Mouse (Mus musculus) erythroid progenitor cell, adult 5-6 weeks (primary cell): ENCODE data around the gene Serpinf2. TPM values are rescaled to one million over a fixed set of nuclear protein-coding genes. Genes with fewer than 3 reads are reported as not detected.

Experiments
- ATAC-seq: replicated peaks from 2 replicates; pipeline ENCODE4 v1.8.0; 2016; ENCODE audit warnings: moderate number of reproducible peaks, mild to moderate bottlenecking, moderate TSS enrichment, inconsistent platforms; ENCODE audit not compliant: poor library complexity, low FRiP score, severe bottlenecking
- total RNA-seq, 2 experiments: library from RNA; stranded (forward) in 1 of 2; stranded (reverse) in 1 of 2; fragments of 150-400 nt in 1 of 2; fragments of 186-747, 209-891 nt in 1 of 2; gene quantifications; 2 replicates each; pipeline versions ENCODE4 v1.2.3 to v1.2.4; 2015 to 2017; ENCODE audit warnings: low replicate concordance in 2 of 2

Gene Serpinf2
- 2.2 TPM in 1 of 2 replicates, not detected in the other for total RNA-seq (2015; ENCODE audit: low replicate concordance)
- total RNA-seq (2017; ENCODE audit: low replicate concordance) = 0.98 and 1.5 TPM in 2 replicates

GRCm38 (mm10) chr11:75439363-75439762, at the start of gene Serpinf2:
TSS of gene Serpinf2 (minus strand) at chr11:75439591.
- ATAC-seq = no peak

GRCm38 (mm10) chr11:75487496-75487895, 48.1 kb upstream of the Serpinf2 start:
- ATAC-seq = no peak

GRCm38 (mm10) chr11:75486601-75487285, 47.4 kb upstream of the Serpinf2 start, which contains the start of gene Prpf8:
TSS of gene Prpf8 (plus strand) at chr11:75486816.
- peak; percentile 100 for ATAC-seq

- peak; percentile 26 for ATAC-seq
Observed at GRCm38 (mm10) chr11:75486192-75486591, 46.8 kb upstream of the Serpinf2 start.

GRCm38 (mm10) chr11:75473376-75473775, 34.0 kb upstream of the Serpinf2 start:
- ATAC-seq = 0 out of 2 replicates have a peak, but pooled peaks have one; percentile 8

GRCm38 (mm10) chr11:75472469-75473081, 33.2 kb upstream of the Serpinf2 start:
- peak; percentile 63 for ATAC-seq

- no peak for ATAC-seq
Observed at GRCm38 (mm10) chr11:75470675-75471074, 31.3 kb upstream of the Serpinf2 start.

- ATAC-seq = no peak
Observed at GRCm38 (mm10) chr11:75469261-75469660, 29.9 kb upstream of the Serpinf2 start.

- no peak for ATAC-seq
Observed at GRCm38 (mm10) chr11:75468410-75468809, 29.0 kb upstream of the Serpinf2 start.

- peak; percentile 91 for ATAC-seq
Observed at GRCm38 (mm10) chr11:75467512-75468215, 28.3 kb upstream of the Serpinf2 start.

- no peak for ATAC-seq
Observed at GRCm38 (mm10) chr11:75466731-75467505, 27.5 kb upstream of the Serpinf2 start.

GRCm38 (mm10) chr11:75465051-75465450, 25.7 kb upstream of the Serpinf2 start:
- no peak for ATAC-seq

GRCm38 (mm10) chr11:75464417-75464816, 25.0 kb upstream of the Serpinf2 start:
- no peak for ATAC-seq

GRCm38 (mm10) chr11:75463624-75464023, 24.2 kb upstream of the Serpinf2 start:
- no peak for ATAC-seq

GRCm38 (mm10) chr11:75462865-75463336, 23.5 kb upstream of the Serpinf2 start:
- peak; percentile 21 for ATAC-seq

- peak; percentile 55 for ATAC-seq
Observed at GRCm38 (mm10) chr11:75462253-75462783, 22.9 kb upstream of the Serpinf2 start.

GRCm38 (mm10) chr11:75461743-75462252, 22.4 kb upstream of the Serpinf2 start:
- ATAC-seq = no peak

- peak; percentile 78 for ATAC-seq
Observed at GRCm38 (mm10) chr11:75460844-75461742, 21.7 kb upstream of the Serpinf2 start, which contains the start of gene Tlcd2. TSS of gene Tlcd2 (plus strand) at chr11:75461715.
